Mouse (Mus musculus) liver, embryonic 13.5 days (tissue): ENCODE measurements at regions not wholly inside any gene's neighbourhood (a gene's known extent, or its start where the extent isn't known, plus 50 kb on each side); places are given as distances from the start of the nearest gene placed in this dataset.

Experiments
- ATAC-seq: fragments of 200-750 bp; cut with Nextera tagmentation; 2 replicates; pipeline ENCODE4 v1.8.0; 2017; ENCODE audit warnings: low read depth, mild to moderate bottlenecking, moderate number of reproducible peaks, moderate library complexity
- DNase-seq: peaks from one replicate; pipeline ENCODE4 v3.0.0; 2022
- H3K27ac ChIP-seq: fragments of 300-500 bp; sonication (generic); 2 replicates; pipeline ENCODE4 v1.5.1; 2015; ENCODE audit warnings: moderate library complexity, mild to moderate bottlenecking, inconsistent platforms
- H3K27me3 ChIP-seq: fragments of 300-500 bp; sonication (generic); 2 replicates; pipeline ENCODE4 v1.6.1; 2015; ENCODE audit warnings: mild to moderate bottlenecking, inconsistent platforms
- H3K36me3 ChIP-seq: fragments of 300-500 bp; sonication (generic); 2 replicates; pipeline ENCODE4 v1.6.1; 2015; ENCODE audit warnings: mild to moderate bottlenecking, inconsistent platforms
- H3K4me1 ChIP-seq: fragments of 300-500 bp; sonication (generic); replicated peaks from 2 replicates; pipeline ENCODE4 v1.6.1; 2015; ENCODE audit warnings: inconsistent platforms
- H3K4me2 ChIP-seq: fragments of 300-500 bp; sonication (generic); 2 replicates; pipeline ENCODE4 v1.6.1; 2015; ENCODE audit warnings: inconsistent platforms, mild to moderate bottlenecking, moderate library complexity
- H3K4me3 ChIP-seq: fragments of 300-500 bp; sonication (generic); replicated peaks from 2 replicates; pipeline ENCODE4 v1.5.1; 2015; ENCODE audit warnings: mild to moderate bottlenecking, inconsistent platforms
- H3K9ac ChIP-seq: fragments of 300-500 bp; sonication (generic); 2 replicates; pipeline ENCODE4 v1.6.1; 2015; ENCODE audit warnings: mild to moderate bottlenecking, inconsistent platforms
- H3K9me3 ChIP-seq: fragments of 300-500 bp; sonication (generic); replicated peaks from 2 replicates; pipeline ENCODE4 v1.6.1; 2016; ENCODE audit warnings: inconsistent platforms
- WGBS: fragments of 180-500 bp; shearing (Covaris S2); methylation state at CpG from one replicate; pipeline ENCODE4 v1.1.7; 2015; ENCODE audit not compliant: insufficient replicate concordance; 5-methylcytosine and 5-hydroxymethylcytosine counted together

DNA sequence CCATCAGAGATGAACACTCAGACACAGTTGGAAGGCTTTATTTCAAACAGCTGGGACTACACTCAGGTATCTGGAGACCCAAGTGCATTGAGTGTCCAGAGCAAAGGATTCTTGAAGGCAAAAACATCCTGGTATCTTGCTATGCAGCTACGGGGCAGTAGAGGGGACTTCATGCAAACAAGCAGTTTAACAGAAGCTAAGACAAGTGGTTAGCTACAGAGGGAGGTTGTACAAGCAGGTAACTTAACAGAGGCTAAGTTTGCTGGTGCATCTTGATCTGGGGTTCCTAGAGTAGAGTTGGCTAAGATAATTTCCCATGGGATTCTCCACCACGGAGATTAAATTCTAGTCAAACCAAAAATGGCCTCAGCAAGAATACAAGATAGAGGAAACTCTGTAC lies 145.5 kb upstream of the Zfp618 start:
- ATAC-seq (no peak), DNase-seq (no peak)
- Histone ChIP-seq H3K4me1 (no peaks in the 10 kb centered on the region), H3K27me3 (no peaks in the 10 kb centered on the region), H3K9me3 (no peaks in the 10 kb centered on the region), H3K36me3 (no peaks in the 10 kb centered on the region), H3K4me3 (no peak overlapping the region), H3K4me2 (no peak overlapping the region), H3K27ac (no peak overlapping the region), H3K9ac (no peak overlapping the region)
- 57% methylated on average over 2 of the region's 2 CpGs for WGBS

DNA sequence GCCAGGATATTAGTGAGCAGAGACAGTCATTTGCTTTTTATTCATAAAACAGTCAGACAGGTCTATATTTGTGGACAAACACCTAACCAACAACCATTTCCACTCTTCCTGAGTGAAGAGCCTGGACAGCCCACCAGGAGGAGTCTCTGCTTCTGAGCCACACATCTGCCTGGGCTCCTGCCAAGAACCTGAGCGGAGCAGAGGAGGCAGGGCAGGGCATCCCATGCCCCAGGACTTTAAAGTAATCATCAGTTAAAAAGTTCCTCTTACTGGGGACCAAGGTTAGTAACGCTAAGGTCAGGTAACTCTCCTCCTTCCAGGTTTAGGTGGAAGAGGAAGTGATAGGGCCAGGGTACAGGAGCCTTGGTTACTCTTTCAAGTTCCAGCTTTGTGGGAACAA lies 144.1 kb upstream of the Zfp618 start:
- H3K36me3 ChIP-seq, result no peaks in the 10 kb centered on the region
- ATAC-seq (no peak), DNase-seq (no peak)
- H3K27me3 ChIP-seq, result no peaks in the 10 kb centered on the region
- H3K4me2 ChIP-seq, result no peak overlapping the region
- no peak overlapping the region for H3K27ac ChIP-seq
- H3K4me1 ChIP-seq, result no peaks in the 10 kb centered on the region
- no peak overlapping the region for H3K9ac ChIP-seq
- H3K4me3 ChIP-seq, result no peak overlapping the region
- 39% methylated on average over 2 of the region's 2 CpGs for WGBS
- H3K9me3 ChIP-seq, result no peaks in the 10 kb centered on the region

DNA sequence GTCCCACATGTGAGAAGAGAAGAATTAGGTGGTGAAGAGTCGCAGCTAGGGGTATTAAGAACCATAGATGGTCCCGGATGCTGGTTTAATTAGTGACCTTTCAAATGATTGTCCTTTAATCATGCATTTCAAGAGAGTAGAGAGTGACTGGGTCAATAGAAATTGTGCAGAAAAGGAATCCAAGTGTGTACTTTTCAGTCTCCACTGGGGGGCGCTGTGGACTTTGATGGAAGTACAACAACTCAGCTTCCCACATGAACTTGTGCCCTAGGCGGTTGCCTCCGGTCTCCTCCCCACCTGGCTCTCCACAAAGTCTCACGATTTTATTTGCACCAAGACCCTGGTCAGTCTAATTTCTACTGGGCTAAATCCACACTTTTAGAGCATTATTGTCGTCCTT lies 142.8 kb upstream of the Zfp618 start:
- no peaks in the 10 kb centered on the region for H3K27me3 ChIP-seq
- ATAC-seq (no peak), DNase-seq (no peak)
- no peaks in the 10 kb centered on the region for H3K9me3 ChIP-seq
- no peaks in the 10 kb centered on the region for H3K36me3 ChIP-seq
- no peak overlapping the region for H3K4me2 ChIP-seq
- H3K4me1 ChIP-seq, result no peaks in the 10 kb centered on the region
- WGBS, result 33% methylated on average over 7 of the region's 7 CpGs
- H3K4me3 ChIP-seq, result no peak overlapping the region
- H3K27ac ChIP-seq, result no peak overlapping the region
- H3K9ac ChIP-seq, result no peak overlapping the region

DNA sequence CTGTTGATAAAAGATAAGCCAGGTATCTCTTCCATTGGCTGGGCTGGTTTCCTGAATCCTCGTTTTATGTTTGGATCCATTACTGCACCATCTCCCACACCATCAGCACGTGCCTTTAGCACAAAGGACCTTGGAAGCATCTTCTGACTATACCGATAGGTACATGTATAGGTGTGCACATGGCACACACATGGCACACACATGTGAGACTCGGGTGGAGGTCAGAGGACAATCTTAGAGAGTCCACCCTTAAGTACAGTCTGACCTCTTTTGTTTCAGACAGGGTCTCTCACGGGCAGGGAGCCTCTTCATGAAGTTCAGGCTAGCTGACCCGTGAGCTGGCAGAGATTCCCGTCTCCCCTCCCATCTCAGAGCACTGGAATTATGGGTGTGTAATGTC lies 142.3 kb upstream of the Zfp618 start:
- no peaks in the 10 kb centered on the region for H3K36me3 ChIP-seq
- H3K4me3 ChIP-seq, result no peak overlapping the region
- H3K9me3 ChIP-seq, result no peaks in the 10 kb centered on the region
- ATAC-seq (no peak), DNase-seq (no peak)
- WGBS, result 49% methylated on average over 7 of the region's 7 CpGs
- H3K4me1 ChIP-seq, result no peaks in the 10 kb centered on the region
- no peak overlapping the region for H3K9ac ChIP-seq
- H3K4me2 ChIP-seq, result no peak overlapping the region
- no peaks in the 10 kb centered on the region for H3K27me3 ChIP-seq
- no peak overlapping the region for H3K27ac ChIP-seq

DNA sequence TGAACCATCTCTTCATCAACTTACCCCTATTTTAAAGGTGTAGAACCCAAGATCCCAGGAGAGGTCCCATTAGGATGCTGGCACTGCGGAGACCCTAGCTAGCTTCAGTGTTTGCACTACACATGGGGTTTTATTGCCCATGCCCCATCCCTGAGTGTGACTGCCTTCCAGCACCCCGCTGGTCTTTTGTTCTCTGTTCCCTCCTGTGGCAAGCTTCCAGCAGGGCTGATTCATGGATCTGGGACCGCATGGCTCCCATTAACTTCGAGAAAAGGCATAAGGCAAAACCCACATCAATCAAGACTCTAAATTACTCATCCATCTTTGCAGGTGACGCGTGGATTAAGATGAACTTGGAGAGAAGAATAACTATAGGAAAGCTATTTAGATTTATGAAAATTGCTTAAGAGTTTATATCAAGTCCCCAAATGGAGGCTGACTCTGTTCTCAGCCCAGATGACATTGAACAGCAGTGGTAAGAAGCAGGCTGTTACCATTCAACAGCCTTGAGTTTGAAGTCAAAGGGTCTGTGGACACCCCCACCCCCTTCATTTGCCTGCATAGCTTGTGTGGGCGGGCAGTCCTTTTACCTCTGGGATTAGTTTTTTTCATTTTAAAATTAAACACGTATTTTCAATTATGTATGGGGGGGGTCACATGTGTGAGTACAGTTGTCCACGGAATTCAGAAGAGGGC lies 141.7 kb upstream of the Zfp618 start:
- Histone ChIP-seq H3K9me3 (no peaks in the 10 kb centered on the region), H3K4me3 (no peak overlapping the region), H3K4me2 (no peak overlapping the region), H3K27ac (no peak overlapping the region), H3K9ac (no peak overlapping the region), H3K4me1 (no peaks in the 10 kb centered on the region), H3K27me3 (no peaks in the 10 kb centered on the region), H3K36me3 (no peaks in the 10 kb centered on the region)
- ATAC-seq, result no peak
- DNase-seq, result no peak
- WGBS, result 51% methylated on average over 9 of the region's 9 CpGs

DNA sequence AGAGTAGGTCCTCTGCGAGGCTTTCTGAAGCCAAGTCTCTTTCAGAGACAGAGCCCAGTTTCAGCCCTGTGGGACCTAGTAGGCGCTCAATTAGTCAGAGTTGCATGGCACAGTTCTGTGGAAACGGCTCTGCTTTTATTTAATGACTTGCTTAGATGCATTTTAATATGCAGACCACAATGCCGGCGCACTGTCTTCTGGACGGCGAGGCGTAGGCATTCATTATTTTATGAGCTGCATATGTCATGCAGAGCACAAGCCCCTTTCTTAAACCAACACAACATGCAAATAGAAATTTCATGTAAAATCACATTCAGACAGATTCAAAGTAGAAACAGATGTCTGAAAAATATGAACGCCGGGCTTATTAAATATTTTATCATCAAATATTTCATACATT lies 140.8 kb upstream of the Zfp618 start:
- Histone ChIP-seq H3K27ac (no peak overlapping the region), H3K9me3 (no peaks in the 10 kb centered on the region), H3K4me2 (no peak overlapping the region), H3K4me1 (no peaks in the 10 kb centered on the region), H3K9ac (no peak overlapping the region), H3K36me3 (no peaks in the 10 kb centered on the region), H3K27me3 (no peaks in the 10 kb centered on the region), H3K4me3 (no peak overlapping the region)
- DNase-seq (no peak), ATAC-seq (no peak)
- 74% methylated on average over 10 of the region's 10 CpGs for WGBS

DNA sequence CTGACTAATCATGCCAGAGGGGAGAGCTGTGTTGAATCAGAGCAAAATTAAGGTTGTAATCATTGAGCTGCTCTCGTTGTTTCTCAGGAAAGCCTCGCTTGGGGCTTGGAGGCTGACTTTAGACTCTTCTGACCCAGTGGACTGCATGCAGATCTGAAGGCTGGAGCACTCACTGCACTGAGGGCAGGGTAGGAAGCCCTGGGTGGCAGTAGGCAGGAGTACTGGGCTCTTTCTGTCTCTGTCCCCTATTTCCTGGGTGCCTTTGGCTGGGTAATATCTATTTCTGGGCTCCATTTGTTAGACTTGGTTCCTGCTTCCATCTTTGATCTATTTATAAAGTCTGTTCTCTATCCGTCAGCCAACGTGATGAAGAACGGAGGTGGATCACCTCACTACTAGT lies 140.1 kb upstream of the Zfp618 start:
- Histone ChIP-seq H3K27ac (no peak overlapping the region), H3K36me3 (no peaks in the 10 kb centered on the region), H3K4me3 (no peak overlapping the region), H3K9ac (no peak overlapping the region), H3K4me1 (no peaks in the 10 kb centered on the region), H3K4me2 (no peak overlapping the region), H3K27me3 (no peaks in the 10 kb centered on the region), H3K9me3 (no peaks in the 10 kb centered on the region)
- WGBS, result 57% methylated on average over 5 of the region's 5 CpGs
- ATAC-seq, result no peak
- no peak for DNase-seq

DNA sequence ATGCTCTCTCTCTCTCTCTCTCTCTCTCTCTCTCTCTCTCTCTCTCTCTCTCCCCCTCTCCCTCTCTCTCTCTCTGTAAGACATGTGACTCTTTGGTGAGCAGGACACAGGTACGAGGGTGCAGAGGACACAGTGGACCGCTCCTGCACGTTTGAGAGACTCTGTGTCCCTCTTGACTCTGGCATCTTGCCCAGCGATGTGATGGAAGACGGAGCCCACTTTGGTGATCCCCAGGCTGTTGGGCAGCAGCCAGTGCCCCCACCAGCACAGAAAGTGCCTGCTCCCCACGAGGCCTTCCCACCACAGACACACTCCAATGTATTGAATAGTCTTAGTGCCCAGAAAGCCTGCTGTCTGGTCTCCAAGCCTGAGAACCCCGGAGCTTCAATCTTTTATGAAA lies 136.4 kb upstream of the Zfp618 start:
- ATAC-seq (no peak), DNase-seq (no peak)
- Histone ChIP-seq H3K9me3 (no peaks in the 10 kb centered on the region), H3K27me3 (no peaks in the 10 kb centered on the region), H3K9ac (no peak overlapping the region), H3K4me2 (no peak overlapping the region), H3K4me1 (no peaks in the 10 kb centered on the region), H3K36me3 (no peaks in the 10 kb centered on the region), H3K4me3 (no peak overlapping the region), H3K27ac (no peak overlapping the region)
- WGBS, result 62% methylated on average over 7 of the region's 7 CpGs

DNA sequence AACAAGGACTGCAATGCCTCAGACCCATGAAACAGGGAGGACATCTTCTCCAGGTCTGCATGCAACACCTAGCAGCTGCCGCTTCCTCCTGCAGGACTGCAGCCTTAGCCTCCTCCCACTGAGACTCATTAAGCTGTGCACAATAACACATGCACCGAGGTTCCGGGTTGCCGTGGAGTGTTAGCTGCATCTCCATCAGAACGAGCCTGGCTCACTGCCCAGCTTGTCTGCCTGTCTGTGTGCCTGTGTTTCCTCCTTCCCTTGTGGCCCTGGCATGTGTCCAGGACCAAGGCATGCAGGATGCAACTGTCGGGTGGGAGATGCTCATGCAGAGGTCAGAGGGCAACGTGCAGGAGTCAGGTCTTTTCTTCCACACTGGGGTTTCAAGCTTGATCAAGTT lies 131.4 kb upstream of the Zfp618 start:
- DNase-seq (no peak), ATAC-seq (peak; percentile 31; the same call in 1 of the 2 replicates)
- H3K36me3 ChIP-seq, result no peaks in the 10 kb centered on the region
- no peak overlapping the region for H3K4me3 ChIP-seq
- H3K27ac ChIP-seq, result no peak overlapping the region
- H3K9me3 ChIP-seq, result no peaks in the 10 kb centered on the region
- 50% methylated on average over 7 of the region's 7 CpGs for WGBS
- H3K27me3 ChIP-seq, result no peaks in the 10 kb centered on the region
- H3K9ac ChIP-seq, result no peak overlapping the region
- H3K4me1 ChIP-seq, result no peaks in the 10 kb centered on the region
- H3K4me2 ChIP-seq, result no peak overlapping the region

DNA sequence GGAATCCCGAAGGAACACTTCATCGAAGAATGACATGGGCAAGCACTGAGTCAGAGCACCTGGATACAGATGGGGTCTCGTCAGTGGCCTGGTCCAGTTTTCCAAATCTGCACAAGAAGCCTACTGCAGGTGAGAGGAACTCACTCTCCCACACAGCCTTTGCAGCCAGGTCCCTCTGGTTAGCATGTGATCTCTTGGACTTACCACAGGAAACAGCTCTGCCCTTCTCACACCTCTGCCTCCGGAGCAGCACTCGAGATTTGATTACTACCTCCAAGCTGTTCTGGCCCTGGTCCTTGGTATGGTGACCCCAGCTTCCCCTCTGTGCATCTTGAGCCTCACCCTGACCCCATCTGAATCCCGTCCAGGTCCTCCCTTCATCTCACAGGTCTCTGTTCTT lies 128.5 kb upstream of the Zfp618 start:
- no peak overlapping the region for H3K27ac ChIP-seq
- H3K27me3 ChIP-seq, result no peaks in the 10 kb centered on the region
- no peaks in the 10 kb centered on the region for H3K36me3 ChIP-seq
- H3K4me3 ChIP-seq, result no peak overlapping the region
- H3K9ac ChIP-seq, result no peak overlapping the region
- WGBS, result 33% methylated on average over 6 of the region's 6 CpGs
- no peak for DNase-seq
- H3K9me3 ChIP-seq, result no peaks in the 10 kb centered on the region
- no peaks in the 10 kb centered on the region for H3K4me1 ChIP-seq
- no peak overlapping the region for H3K4me2 ChIP-seq
- no peak for ATAC-seq

DNA sequence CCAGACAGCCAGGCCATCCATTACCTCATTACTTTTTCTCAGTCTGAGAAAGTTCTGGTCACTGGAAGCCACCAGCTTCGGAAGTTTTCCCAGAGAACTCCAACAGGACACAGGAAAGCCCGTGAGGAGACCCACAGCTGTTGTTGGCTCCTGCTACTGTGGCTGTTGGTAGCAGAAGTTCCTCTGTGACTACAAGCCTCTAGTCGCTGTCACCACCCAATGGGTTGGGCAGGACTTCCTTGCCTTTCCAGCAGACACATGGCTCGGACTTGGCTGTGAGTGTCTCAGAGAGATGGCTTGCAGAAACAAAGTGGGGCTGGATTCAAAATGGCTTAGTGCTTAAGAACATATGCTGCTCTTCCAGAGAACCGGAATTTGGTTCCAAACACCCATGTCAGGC lies 114.8 kb upstream of the Zfp618 start:
- Histone ChIP-seq H3K27me3 (no peaks in the 10 kb centered on the region), H3K27ac (no peak overlapping the region), H3K4me3 (no peak overlapping the region), H3K4me1 (no peaks in the 10 kb centered on the region), H3K9me3 (no peaks in the 10 kb centered on the region), H3K9ac (no peak overlapping the region), H3K36me3 (no peaks in the 10 kb centered on the region), H3K4me2 (no peak overlapping the region)
- ATAC-seq, result no peak
- no peak for DNase-seq
- 43% methylated on average over 5 of the region's 5 CpGs for WGBS

DNA sequence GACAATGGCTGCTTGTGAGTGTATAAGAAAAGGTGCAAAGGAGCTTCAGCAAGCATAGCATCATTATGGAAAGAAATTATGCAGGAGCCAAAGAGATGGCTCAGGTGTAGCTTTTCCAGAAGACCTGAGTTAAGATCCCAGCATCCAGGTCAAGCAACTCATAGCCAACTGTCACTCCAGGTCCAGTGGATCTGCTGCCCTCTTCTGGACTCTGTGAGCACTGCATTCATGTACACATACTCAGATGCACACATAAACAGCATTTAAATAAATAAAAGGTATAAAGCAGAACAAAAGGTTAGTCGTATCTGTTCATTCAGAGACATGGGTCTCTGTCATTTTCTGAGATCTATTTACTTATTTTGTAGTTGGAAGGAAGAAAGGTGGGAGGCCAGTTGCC lies 112.0 kb upstream of the Zfp618 start:
- no peaks in the 10 kb centered on the region for H3K9me3 ChIP-seq
- no peak overlapping the region for H3K4me3 ChIP-seq
- no peaks in the 10 kb centered on the region for H3K4me1 ChIP-seq
- H3K27ac ChIP-seq, result no peak overlapping the region
- H3K36me3 ChIP-seq, result no peaks in the 10 kb centered on the region
- DNase-seq (no peak), ATAC-seq (no peak)
- no peaks in the 10 kb centered on the region for H3K27me3 ChIP-seq
- no peak overlapping the region for H3K9ac ChIP-seq
- 63% methylated on average over 1 of the region's 1 CpGs for WGBS
- no peak overlapping the region for H3K4me2 ChIP-seq
